Mouse (Mus musculus) stomach, embryonic 16.5 days (tissue): ENCODE data around the gene Actrt3. TPM values are rescaled to one million over a fixed set of nuclear protein-coding genes. Genes with fewer than 3 reads are reported as not detected.
"Not testable (repeated sequence)": the region's sequence is repeated elsewhere in the genome, so short reads cannot be mapped to it uniquely, and the experiment has no call there.

ENCODE experiments used
- ATAC-seq: fragments of 200-750 bp; cut with Nextera tagmentation; 2 replicates; pipeline ENCODE4 v1.8.0; 2017; ENCODE audit warnings: moderate number of reproducible peaks, moderate TSS enrichment; ENCODE audit not compliant: insufficient read depth, low FRiP score
- H3K27ac ChIP-seq: fragments of 300-500 bp; sonication (generic); 2 replicates; pipeline ENCODE4 v1.5.1; 2014; ENCODE audit warnings: low read length
- H3K27me3 ChIP-seq: fragments of 300-500 bp; sonication (generic); 2 replicates; pipeline ENCODE4 v1.6.1; 2014; ENCODE audit warnings: low read length, control low read depth, mixed read lengths; ENCODE audit not compliant: control insufficient read depth, insufficient read depth
- H3K36me3 ChIP-seq: fragments of 300-500 bp; sonication (generic); 2 replicates; pipeline ENCODE4 v1.6.1; 2014; ENCODE audit warnings: low read length; ENCODE audit not compliant: control insufficient read depth, insufficient read depth
- H3K4me1 ChIP-seq: fragments of 300-500 bp; sonication (generic); 2 replicates; pipeline ENCODE4 v1.6.1; 2014; ENCODE audit warnings: low read length, control low read depth, mixed read lengths; ENCODE audit not compliant: control insufficient read depth, insufficient read depth
- H3K4me2 ChIP-seq: fragments of 300-500 bp; sonication (generic); 2 replicates; pipeline ENCODE4 v1.6.1; 2014; ENCODE audit warnings: low read depth, low read length, mixed read lengths
- H3K4me3 ChIP-seq: fragments of 300-500 bp; sonication (generic); replicated peaks from 2 replicates; pipeline ENCODE4 v1.5.1; 2014; ENCODE audit warnings: mild to moderate bottlenecking, low read length
- H3K9ac ChIP-seq: fragments of 300-500 bp; sonication (generic); 2 replicates; pipeline ENCODE4 v1.6.1; 2014; ENCODE audit warnings: low read length
- H3K9me3 ChIP-seq: fragments of 300-500 bp; sonication (generic); replicated peaks from 2 replicates; pipeline ENCODE4 v1.6.1; 2016; ENCODE audit warnings: low read length, control low read depth; ENCODE audit not compliant: control insufficient read depth
- WGBS: fragments of 180-500 bp; shearing (Covaris S2); extraction: QIAGEN DNeasy Blood & Tissue Kit; methylation state at CpG from one replicate; pipeline ENCODE4 v1.1.7; 2014; 5-methylcytosine and 5-hydroxymethylcytosine counted together
- polyA plus RNA-seq: library from polyadenylated mRNA; unstranded; fragments of >200 nt; fragmentation: Nextera tagmentation; extraction: Ambion mirVana; gene quantifications from 2 replicates; pipeline ENCODE4 v1.2.1, GENCODE M21; 2015

The Actrt3 gene
- polyA plus RNA-seq, 1 experiment from 2014 or later, result 0.41 TPM

DNA sequence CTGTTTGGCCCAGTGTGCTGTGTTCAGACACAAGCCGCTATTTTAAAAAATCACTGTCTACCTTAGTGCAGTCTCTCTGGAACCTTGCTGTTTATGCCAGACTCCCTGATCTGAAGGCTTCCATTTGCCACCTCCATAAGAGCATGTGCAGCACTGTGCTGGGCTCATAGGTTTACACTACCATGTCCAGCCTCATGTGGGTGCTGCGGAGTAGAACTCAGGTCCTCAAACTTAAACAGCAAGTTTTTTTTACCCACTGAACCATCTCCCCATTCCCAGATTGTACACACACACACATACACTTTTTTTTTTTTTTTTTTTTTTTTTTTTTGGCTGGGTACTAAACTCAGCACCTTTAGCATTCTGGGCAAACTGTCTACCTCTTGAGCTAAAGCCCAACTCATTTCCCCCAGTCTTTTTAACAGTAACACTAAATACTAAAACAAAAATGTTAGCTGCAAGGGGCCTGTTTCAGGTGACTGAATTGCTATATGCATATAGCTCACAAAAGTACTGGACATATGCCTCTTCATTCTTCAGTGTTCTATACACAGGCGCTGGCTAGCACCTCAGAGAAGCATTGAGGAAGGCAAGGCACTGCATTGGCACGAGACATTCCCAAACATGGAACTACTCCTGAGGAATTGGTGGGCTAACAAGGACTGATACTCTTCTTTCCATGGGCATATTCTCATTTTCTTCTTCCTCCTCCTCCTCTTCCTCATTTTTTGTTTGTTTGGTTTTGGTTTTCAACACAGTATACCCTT lies 5.8 kb downstream of the Actrt3 start:
- H3K9ac ChIP-seq, result no peak overlapping the region
- no peaks in the 10 kb centered on the region; the same call in 1 of the 2 replicates for H3K4me1 ChIP-seq
- no peaks in the 10 kb centered on the region for H3K27me3 ChIP-seq
- no peaks in the 10 kb centered on the region for H3K36me3 ChIP-seq
- H3K4me2 ChIP-seq, result no peak overlapping the region
- no peak for ATAC-seq
- H3K27ac ChIP-seq, result no peak overlapping the region
- H3K4me3 ChIP-seq, result no peak overlapping the region
- WGBS, result 76% methylated on average over 4 of the region's 4 CpGs
- no peaks in the 10 kb centered on the region for H3K9me3 ChIP-seq

DNA sequence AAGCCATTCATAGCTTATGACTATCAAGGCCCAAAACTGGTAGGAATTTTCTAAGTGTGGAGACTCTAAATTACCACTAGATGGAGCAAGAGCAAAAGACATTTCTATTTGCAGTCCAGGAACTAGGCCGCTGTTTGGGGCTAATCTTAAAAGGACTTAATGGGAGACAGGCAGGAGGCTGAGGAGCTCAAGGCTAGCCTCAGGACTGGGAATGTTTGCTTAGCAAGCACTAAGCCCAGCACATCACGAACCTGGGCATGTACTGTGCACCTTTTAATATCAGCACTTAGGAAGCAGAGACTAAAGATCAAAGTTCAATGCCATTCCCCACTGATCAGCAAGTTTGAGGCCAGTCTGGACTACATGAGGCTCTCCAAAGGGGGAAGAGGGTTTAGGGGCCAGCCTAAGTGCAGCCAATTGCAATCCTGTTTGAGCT lies 7.3 kb downstream of the Actrt3 start:
- Histone ChIP-seq H3K4me3 (no peak overlapping the region), H3K4me2 (no peak overlapping the region), H3K4me1 (no peaks in the 10 kb centered on the region; the same call in 1 of the 2 replicates), H3K36me3 (no peaks in the 10 kb centered on the region), H3K9me3 (no peaks in the 10 kb centered on the region), H3K9ac (no peak overlapping the region; the same call in 1 of the 2 replicates), H3K27ac (no peak overlapping the region), H3K27me3 (no peaks in the 10 kb centered on the region)
- 0% methylated on average over 2 of the region's 2 CpGs for WGBS
- ATAC-seq, result peak; percentile 56

DNA sequence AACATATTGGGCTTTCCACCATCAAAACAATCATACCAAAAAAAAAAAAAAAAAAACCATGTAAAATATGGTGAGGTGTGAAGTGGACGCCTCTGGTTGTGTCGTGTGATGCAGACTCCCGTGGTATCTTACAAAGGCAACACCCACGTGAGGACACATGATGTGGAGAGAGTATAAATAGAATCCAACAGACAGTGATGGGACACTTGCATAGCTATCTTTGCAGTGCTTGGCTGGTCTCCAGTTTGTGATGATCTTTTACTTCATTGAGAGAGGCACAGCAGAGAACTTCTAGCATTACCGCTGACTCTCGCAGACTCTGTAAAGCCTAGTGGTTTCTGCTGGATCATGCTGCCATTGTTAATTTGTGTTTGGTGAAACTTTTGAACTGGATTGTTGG lies 10.9 kb downstream of the Actrt3 start:
- H3K4me1 ChIP-seq, result no peaks in the 10 kb centered on the region
- no peaks in the 10 kb centered on the region for H3K9me3 ChIP-seq
- H3K4me3 ChIP-seq, result no peak overlapping the region
- ATAC-seq, result no peak
- H3K4me2 ChIP-seq, result no peak overlapping the region
- 78% methylated on average over 6 of the region's 6 CpGs for WGBS
- no peak overlapping the region for H3K27ac ChIP-seq
- no peaks in the 10 kb centered on the region for H3K27me3 ChIP-seq
- H3K9ac ChIP-seq, result no peak overlapping the region
- no peaks in the 10 kb centered on the region for H3K36me3 ChIP-seq

DNA sequence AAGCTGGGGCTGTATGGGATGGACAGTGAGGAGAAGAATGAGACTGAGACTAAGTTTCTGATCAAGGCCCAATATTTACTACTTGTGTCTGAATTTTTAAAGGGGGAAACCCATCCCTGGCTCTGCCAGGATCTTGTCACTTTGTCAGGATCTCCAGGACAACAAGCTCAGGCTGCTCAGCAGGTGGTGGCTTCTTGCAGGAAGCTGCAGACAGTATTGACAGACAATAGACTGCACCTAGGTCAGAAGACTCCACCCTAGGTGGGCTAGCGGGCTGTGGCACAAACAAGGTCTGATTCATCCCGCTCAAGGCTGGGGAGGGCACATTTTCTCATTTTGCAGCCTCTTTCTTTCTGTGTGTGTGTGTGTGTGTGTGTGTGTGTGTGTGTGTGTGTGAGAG lies 26.2 kb downstream of the Actrt3 start:
- ATAC-seq, result no peak
- no peak overlapping the region for H3K27ac ChIP-seq
- 19% methylated on average over 2 of the region's 2 CpGs for WGBS

DNA sequence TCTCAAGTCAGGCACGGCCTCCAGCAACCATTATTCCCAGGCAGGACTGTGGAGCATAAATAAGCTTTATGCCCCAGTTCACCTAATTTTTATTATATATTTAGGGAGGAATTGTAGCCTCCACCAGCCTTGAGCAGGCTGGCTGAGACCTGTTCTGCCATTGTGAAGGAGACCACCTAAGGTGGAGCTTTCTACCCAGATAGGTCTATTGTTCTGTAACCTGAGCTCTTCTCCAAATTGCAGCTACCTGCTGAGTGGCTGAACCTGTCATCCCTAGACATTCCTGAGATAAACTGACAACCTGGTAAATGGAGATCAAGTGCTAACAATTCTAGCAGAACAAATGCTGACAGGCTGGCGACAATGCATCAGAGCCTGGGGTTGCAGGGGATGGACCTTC lies 33.4 kb downstream of the Actrt3 start:
- not testable (repeated sequence) for H3K9ac ChIP-seq, H3K4me3 ChIP-seq, H3K27me3 ChIP-seq, H3K27ac ChIP-seq, H3K4me1 ChIP-seq, ATAC-seq, H3K4me2 ChIP-seq, H3K36me3 ChIP-seq, H3K9me3 ChIP-seq
- 60% methylated on average over 1 of the region's 2 CpGs for WGBS

More for the DNA sequence above, 26.2 kb downstream of the Actrt3 start:
- Histone ChIP-seq H3K9me3 (no peaks in the 10 kb centered on the region), H3K27me3 (no peaks in the 10 kb centered on the region), H3K4me1 (no peaks in the 10 kb centered on the region), H3K4me3 (no peak overlapping the region), H3K36me3 (no peaks in the 10 kb centered on the region), H3K9ac (no peak overlapping the region), H3K4me2 (no peak overlapping the region)

DNA sequence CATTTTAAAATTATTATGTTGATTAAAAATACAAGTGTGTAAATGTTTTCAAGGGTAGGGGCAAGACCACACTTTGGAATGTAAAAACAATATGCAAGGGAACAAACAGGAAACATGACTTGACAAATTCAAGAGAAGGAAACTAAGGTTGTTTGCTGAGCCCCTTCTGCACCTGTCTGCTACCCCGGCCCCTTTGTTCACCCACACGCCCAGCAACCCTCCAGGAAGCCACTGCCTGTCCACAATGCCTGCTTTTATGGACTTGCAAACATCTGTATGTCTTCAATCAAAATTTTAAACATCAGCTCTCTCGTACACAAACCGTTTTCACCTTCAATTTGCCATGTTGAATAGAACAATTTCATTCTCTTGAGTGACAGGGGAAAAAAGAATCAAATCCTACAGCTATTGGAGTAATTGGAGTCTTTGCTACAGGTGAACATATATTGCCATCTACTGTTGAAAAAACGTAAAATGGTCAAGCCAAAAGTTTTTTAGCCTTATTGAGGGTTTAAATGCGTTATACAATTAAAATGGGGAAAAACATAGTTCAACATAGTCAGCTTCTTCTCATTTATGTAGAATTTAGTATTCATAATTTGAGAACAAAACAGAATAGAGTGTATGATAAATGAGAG lies 38.9 kb downstream of the Actrt3 start:
- no peak overlapping the region for H3K4me3 ChIP-seq
- no peak overlapping the region for H3K9ac ChIP-seq
- H3K4me1 ChIP-seq, result no peaks in the 10 kb centered on the region
- no peaks in the 10 kb centered on the region for H3K9me3 ChIP-seq
- no peak overlapping the region for H3K27ac ChIP-seq
- H3K27me3 ChIP-seq, result no peaks in the 10 kb centered on the region
- WGBS, result 43% methylated on average over 6 of the region's 6 CpGs
- no peak for ATAC-seq
- H3K36me3 ChIP-seq, result no peaks in the 10 kb centered on the region
- no peak overlapping the region for H3K4me2 ChIP-seq

DNA sequence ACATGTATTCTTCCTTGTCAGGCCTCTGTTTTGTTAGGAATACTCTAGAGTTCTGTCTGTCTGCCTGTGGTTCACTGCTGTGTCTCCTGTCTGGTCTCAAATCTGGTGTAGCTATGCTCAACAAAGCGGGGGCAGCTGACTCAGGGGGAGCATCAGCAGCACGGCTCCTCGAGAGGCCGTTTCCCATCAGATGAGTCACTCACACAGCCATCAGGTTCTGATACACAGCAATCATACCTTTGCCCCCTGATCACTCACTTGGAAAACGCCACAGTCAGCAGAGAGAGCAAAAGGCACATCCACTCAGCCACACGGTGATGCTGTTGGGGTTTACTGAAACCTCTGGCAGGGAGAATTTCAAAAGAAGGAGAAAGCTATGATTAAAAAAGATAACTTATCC lies 46.0 kb downstream of the Actrt3 start:
- no peak overlapping the region for H3K4me2 ChIP-seq

DNA sequence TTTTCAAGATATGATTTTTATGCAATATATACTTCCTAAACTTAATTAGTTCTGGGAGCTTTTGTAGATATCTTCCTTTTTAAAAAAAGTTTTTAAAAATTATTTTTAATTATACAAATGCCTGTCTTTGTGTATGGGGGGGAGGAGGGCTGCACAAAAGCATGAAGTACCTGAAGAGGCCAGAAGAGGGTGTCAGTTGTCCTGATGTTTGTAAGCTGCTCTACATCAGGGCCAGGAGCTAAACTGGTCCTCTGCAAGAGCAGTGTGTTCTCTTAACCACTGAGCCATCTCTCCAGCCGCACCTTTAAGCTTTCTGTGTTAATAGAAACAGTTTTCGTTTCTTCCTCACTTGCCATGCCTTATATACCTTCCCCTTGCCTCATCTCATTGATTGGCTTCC lies 49.5 kb downstream of the Actrt3 start:
- 49% methylated on average over 2 of the region's 2 CpGs for WGBS
- Histone ChIP-seq H3K4me2 (no peak overlapping the region), H3K36me3 (no peaks in the 10 kb centered on the region), H3K9ac (no peak overlapping the region), H3K4me3 (no peak overlapping the region), H3K27ac (no peak overlapping the region), H3K27me3 (no peaks in the 10 kb centered on the region), H3K9me3 (no peaks in the 10 kb centered on the region), H3K4me1 (0 out of 2 replicates have a peak, but pooled peaks cover 9% of the 10 kb centered on the region)
- ATAC-seq, result no peak

More for the DNA sequence above, 46.0 kb downstream of the Actrt3 start:
- no peak overlapping the region for H3K27ac ChIP-seq
- H3K36me3 ChIP-seq, result no peaks in the 10 kb centered on the region
- no peak for ATAC-seq
- 73% methylated on average over 6 of the region's 6 CpGs for WGBS
- H3K4me3 ChIP-seq, result no peak overlapping the region
- no peaks in the 10 kb centered on the region for H3K9me3 ChIP-seq
- H3K9ac ChIP-seq, result no peak overlapping the region
- H3K4me1 ChIP-seq, result 0 out of 2 replicates have a peak, but pooled peaks cover 3% of the 10 kb centered on the region
- no peaks in the 10 kb centered on the region for H3K27me3 ChIP-seq

DNA sequence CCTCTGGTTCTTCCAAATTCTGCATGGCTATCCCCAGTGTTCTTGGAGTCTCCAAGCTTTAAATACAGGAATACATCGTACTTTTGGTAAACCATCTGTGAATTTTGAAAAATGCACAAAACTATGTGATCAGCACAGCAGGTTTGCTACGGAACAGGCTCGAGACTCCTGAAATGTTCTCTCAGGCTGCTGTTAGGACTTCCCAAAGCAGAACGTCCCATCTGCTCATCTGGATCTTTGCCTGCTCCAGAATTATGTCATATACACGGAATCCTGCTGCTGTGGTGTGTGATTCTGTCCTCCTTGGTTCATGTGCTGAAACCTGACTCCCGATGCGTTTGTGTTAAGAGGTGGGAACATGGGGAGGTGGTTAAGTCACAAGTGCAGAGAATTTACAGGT lies 50.8 kb downstream of the Actrt3 start:
- ATAC-seq, result no peak
- no peak overlapping the region for H3K9ac ChIP-seq
- no peak overlapping the region for H3K4me3 ChIP-seq
- H3K4me2 ChIP-seq, result no peak overlapping the region
- 0 out of 2 replicates have a peak, but pooled peaks cover 9% of the 10 kb centered on the region for H3K4me1 ChIP-seq
- no peaks in the 10 kb centered on the region for H3K36me3 ChIP-seq
- H3K27ac ChIP-seq, result no peak overlapping the region
- WGBS, result 52% methylated on average over 7 of the region's 7 CpGs
- no peaks in the 10 kb centered on the region for H3K27me3 ChIP-seq
- no peaks in the 10 kb centered on the region for H3K9me3 ChIP-seq
